Mouse (Mus musculus) heart, postnatal 0 days (tissue): Measurements from ENCODE around the gene Ing5. TPM values are rescaled to one million over a fixed set of nuclear protein-coding genes. Genes with fewer than 3 reads are reported as not detected.

ENCODE experiments used
- ATAC-seq: fragments of 200-750 bp; cut with Nextera tagmentation; 2 replicates; pipeline ENCODE4 v1.8.0; 2017; ENCODE audit warnings: low read depth, moderate number of reproducible peaks, moderate library complexity; ENCODE audit not compliant: insufficient read depth
- DNase-seq: peaks from one replicate; pipeline ENCODE4 v3.0.0-alpha.2; 2016; ENCODE audit warnings: low spot score
- H3K27ac ChIP-seq: fragments of 300-500 bp; sonication (generic); 2 replicates; pipeline ENCODE4 v1.5.1; 2014; ENCODE audit warnings: low read depth, mild to moderate bottlenecking
- H3K27me3 ChIP-seq: fragments of 300-500 bp; sonication (generic); 2 replicates; pipeline ENCODE4 v1.6.1; 2014; ENCODE audit warnings: low read length, mixed read lengths; ENCODE audit not compliant: control insufficient read depth, insufficient read depth
- H3K36me3 ChIP-seq: fragments of 300-500 bp; sonication (generic); replicated peaks from 2 replicates; pipeline ENCODE4 v1.6.1; 2014; ENCODE audit warnings: low read length, mixed read lengths; ENCODE audit not compliant: control insufficient read depth, insufficient read depth
- H3K4me1 ChIP-seq: fragments of 300-500 bp; sonication (generic); 2 replicates; pipeline ENCODE4 v1.6.1; 2014; ENCODE audit warnings: antibody characterized with exemption; ENCODE audit not compliant: control insufficient read depth, insufficient read depth
- H3K4me2 ChIP-seq: fragments of 300-500 bp; sonication (generic); 2 replicates; pipeline ENCODE4 v1.6.1; 2014; ENCODE audit warnings: low read depth, mild to moderate bottlenecking, low read length, moderate library complexity
- H3K4me3 ChIP-seq: fragments of 300-500 bp; sonication (generic); 2 replicates; pipeline ENCODE4 v1.5.1; 2014; ENCODE audit warnings: low read depth, low read length
- H3K9ac ChIP-seq: fragments of 300-500 bp; sonication (generic); replicated peaks from 2 replicates; pipeline ENCODE4 v1.6.1; 2014; ENCODE audit warnings: low read depth, low read length, mixed read lengths
- H3K9me3 ChIP-seq: fragments of 300-500 bp; sonication (generic); replicated peaks from 2 replicates; pipeline ENCODE4 v1.6.1; 2016; ENCODE audit warnings: low read length; ENCODE audit not compliant: control insufficient read depth
- CTCF ChIP-seq: IDR thresholded peaks from 2 replicates; pipeline ENCODE4 v1.5.1; 2016; ENCODE audit warnings: antibody characterized with exemption, control low read depth, low read depth
- EP300 ChIP-seq: IDR thresholded peaks from 2 replicates; pipeline ENCODE4 v1.6.1; 2016; ENCODE audit warnings: antibody characterized with exemption, low read depth
- WGBS: fragments of 180-500 bp; shearing (Covaris S2); extraction: QIAGEN DNeasy Blood & Tissue Kit; methylation state at CpG from one replicate; pipeline ENCODE4 v1.1.7; 2014; 5-methylcytosine and 5-hydroxymethylcytosine counted together
- polyA plus RNA-seq: library from polyadenylated mRNA; unstranded; fragments of >200 nt; fragmentation: Nextera tagmentation; extraction: Ambion mirVana; gene quantifications from 2 replicates; pipeline ENCODE4 v1.2.1, GENCODE M21; 2015
- total RNA-seq: library from RNA; depleted of rRNA; stranded (reverse); fragments of >200 nt; gene quantifications from 2 replicates; pipeline ENCODE4 v1.2.3, GENCODE M21; 2014; ENCODE audit warnings: low replicate concordance

The Ing5 gene
- total and polyA plus RNA-seq, 2 experiments from 2014 or later, result 5.1 to 6.4 TPM

DNA sequence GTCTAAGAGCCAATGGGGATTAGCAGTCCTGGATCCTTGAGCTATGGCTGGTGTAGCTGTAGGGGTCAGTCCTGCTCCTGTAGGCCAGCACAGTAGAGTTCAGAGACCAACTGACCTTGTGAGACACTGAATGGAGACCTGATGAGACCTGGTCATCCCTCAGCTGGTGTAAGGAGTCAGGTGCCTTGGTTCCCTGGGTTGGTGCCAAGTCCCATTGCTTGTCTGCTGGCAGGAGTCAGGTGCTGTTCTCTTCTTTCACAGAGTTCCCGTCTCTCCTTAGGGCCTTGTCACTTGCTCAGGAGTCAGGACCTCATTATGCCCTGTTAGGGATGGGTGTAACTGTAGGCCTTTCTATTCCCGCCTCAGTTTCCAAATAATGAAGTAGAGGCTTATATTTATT lies 16.9 kb upstream of the Ing5 start:
- ATAC-seq, result no peak
- DNase-seq, result no peak

DNA sequence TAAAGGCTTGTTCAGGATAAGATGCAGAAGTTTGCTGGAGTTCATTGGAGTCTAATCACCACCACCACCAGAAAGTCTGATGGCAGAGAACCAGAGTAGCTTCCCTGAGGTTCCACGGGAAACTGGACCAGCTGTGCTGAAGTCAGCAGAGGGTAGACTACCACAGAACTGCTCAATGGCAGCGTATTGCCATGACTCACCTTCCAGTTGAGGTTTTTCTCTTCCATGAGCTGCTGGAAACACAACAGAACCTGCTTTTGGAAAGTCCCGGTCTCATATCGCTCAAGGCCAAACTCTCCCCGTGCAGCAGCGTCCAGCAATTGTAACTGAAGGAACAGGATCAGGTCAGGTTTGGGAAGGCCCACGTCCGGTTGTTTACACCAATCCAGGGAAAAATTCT lies 9.2 kb upstream of the Ing5 start:
- Histone ChIP-seq H3K4me1 (no peaks in the 10 kb centered on the region), H3K9ac (no peak overlapping the region), H3K36me3 (peaks cover 74% of the 10 kb centered on the region), H3K4me3 (no peak overlapping the region), H3K27ac (no peak overlapping the region), H3K4me2 (no peak overlapping the region), H3K27me3 (no peaks in the 10 kb centered on the region), H3K9me3 (no peaks in the 10 kb centered on the region)
- WGBS, result 96% methylated on average over 8 of the region's 8 CpGs
- ATAC-seq, result no peak
- no peak for DNase-seq
- TF ChIP-seq EP300 (no peak), CTCF (no peak)

More for the DNA sequence above, 16.9 kb upstream of the Ing5 start:
- Histone ChIP-seq H3K9ac (no peak overlapping the region), H3K36me3 (peaks cover 91% of the 10 kb centered on the region), H3K27ac (no peak overlapping the region), H3K9me3 (no peaks in the 10 kb centered on the region), H3K4me1 (no peaks in the 10 kb centered on the region), H3K4me2 (no peak overlapping the region), H3K4me3 (no peak overlapping the region), H3K27me3 (no peaks in the 10 kb centered on the region)
- 74% methylated on average over 2 of the region's 2 CpGs for WGBS
- no peak for TF ChIP-seq CTCF
- TF ChIP-seq EP300, result no peak

DNA sequence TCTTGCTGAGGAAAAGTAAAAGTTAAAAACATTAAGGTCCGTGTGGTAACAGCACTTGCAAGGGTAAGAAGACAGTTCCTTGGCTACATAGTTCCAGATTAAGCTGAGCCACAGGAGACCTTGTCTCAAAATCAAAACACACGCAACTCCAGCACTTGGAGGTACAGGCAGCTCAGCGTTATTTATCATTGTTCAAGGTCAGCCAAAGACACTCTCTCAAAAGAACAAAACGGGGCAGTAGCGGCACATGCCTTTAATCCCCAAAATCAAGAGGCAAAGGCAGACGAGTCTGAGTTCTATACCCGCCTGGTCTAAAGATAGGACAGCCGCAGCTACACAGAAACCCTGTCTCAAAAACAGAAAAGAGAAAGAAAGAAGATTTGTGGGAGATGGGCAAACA lies 7.9 kb upstream of the Ing5 start:
- no peak overlapping the region for H3K9ac ChIP-seq
- no peak overlapping the region for H3K27ac ChIP-seq
- H3K4me3 ChIP-seq, result no peak overlapping the region
- no peaks in the 10 kb centered on the region for H3K27me3 ChIP-seq
- WGBS, result 39% methylated on average over 8 of the region's 8 CpGs
- DNase-seq (no peak), ATAC-seq (no peak)
- H3K4me2 ChIP-seq, result no peak overlapping the region
- peaks cover 71% of the 10 kb centered on the region for H3K36me3 ChIP-seq
- TF ChIP-seq CTCF, result no peak
- TF ChIP-seq EP300, result no peak
- no peaks in the 10 kb centered on the region for H3K4me1 ChIP-seq
- H3K9me3 ChIP-seq, result no peaks in the 10 kb centered on the region

DNA sequence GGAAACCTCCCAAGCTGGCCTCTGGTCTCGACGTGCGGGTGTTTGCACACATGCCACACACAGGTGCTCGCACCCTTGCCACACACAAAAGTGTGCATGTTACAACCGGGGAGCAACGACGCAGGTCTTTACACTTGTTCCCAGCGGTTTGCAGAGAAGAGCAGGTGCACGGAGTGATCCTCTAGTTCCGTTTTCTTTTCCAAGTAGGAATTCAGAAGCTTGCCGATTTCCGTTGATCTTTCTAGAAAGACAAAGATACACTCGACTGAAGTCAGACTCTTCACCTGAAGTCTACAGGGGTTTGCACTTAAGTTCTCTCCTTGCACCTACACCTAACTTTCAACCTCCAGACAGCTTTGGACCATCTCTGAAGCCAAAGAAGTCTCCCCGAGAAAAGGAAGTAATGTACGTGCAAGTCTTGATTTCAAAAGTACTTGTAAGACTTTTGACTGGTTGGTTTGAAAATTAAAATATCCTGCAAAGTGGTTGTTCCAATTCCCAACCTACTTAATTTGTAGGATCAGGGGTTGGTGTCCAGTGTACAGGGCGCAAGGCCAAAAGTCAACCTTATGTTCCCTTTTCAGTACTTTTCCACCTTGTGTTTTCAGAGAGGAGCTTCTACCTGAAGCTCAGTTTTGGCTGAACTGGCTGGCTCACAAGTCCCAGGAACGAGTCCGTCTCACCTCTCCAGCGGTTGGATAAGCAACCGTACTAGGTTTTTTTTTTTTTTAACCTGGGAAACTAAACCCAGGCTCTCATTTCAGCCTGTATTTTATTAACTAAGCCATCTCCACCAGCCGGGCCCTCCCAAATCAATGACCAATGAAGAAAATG lies 2.9 kb upstream of the Ing5 start:
- no peak for TF ChIP-seq CTCF
- TF ChIP-seq EP300, result no peak
- H3K36me3 ChIP-seq, result peaks cover 35% of the 10 kb centered on the region
- no peak for ATAC-seq
- peak overlapping the region; percentile 90; the same call in 1 of the 2 replicates for H3K27ac ChIP-seq
- H3K4me3 ChIP-seq, result peak overlapping the region; percentile 77
- WGBS, result 70% methylated on average over 21 of the region's 21 CpGs
- no peak for DNase-seq
- no peaks in the 10 kb centered on the region for H3K27me3 ChIP-seq
- H3K9me3 ChIP-seq, result no peaks in the 10 kb centered on the region
- peak overlapping the region; percentile 91 for H3K4me2 ChIP-seq
- peak overlapping the region; percentile 72 for H3K9ac ChIP-seq
- peaks cover 27% of the 10 kb centered on the region for H3K4me1 ChIP-seq

DNA sequence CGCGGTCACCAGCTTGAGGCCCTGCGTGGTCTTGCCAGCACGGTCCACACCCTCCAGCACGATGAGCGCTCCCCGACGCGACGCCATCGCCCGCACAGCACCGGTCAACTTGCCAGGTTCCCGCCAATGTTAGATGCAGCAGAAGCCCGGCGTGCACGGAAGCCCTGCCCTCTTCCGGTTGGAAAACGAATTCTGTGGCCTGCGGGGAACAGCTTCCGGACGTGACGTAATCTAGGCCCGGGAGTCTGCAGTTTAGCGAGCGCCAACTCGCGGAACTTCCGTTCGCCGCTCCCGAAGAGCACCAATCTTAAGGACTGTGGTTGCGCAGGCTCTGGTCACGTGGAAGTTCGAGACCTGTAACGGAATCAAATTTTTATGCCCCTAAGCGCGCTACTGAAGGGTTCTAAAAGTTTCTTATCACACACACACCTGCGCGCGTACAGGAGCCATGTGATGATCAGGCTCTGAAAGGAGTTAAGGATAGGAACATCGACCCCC lies 2.0 kb upstream of the Ing5 start, which contains the start of gene Dtymk:
Dtymk (minus strand) TSS at position 194 of the 498 bp plus-strand sequence.
- DNase-seq, result peak; percentile 97
- peak within 1 kb of the TSS; percentile 90 for H3K27ac ChIP-seq
- no peaks in the 10 kb centered on the region for H3K27me3 ChIP-seq
- peaks cover 40% of the 10 kb centered on the region for H3K36me3 ChIP-seq
- ATAC-seq, result peak; percentile 54
- peak within 1 kb of the TSS; percentile 72 for H3K9ac ChIP-seq
- peak within 1 kb of the TSS; percentile 91 for H3K4me2 ChIP-seq
- H3K4me3 ChIP-seq, result peak within 1 kb of the TSS; percentile 77
- peaks cover 27% of the 10 kb centered on the region for H3K4me1 ChIP-seq
- WGBS, result under 1% methylated on average over 42 of the region's 42 CpGs
- peak; percentile 49 for TF ChIP-seq CTCF
- TF ChIP-seq EP300, result peak; percentile 68; the same call in 1 of the 2 replicates
- H3K9me3 ChIP-seq, result no peaks in the 10 kb centered on the region
